Mouse (Mus musculus) lung, embryonic 14.5 days (tissue): ENCODE measurements around the gene Ppp4r4. TPM values are rescaled to one million over a fixed set of nuclear protein-coding genes. Genes with fewer than 3 reads are reported as not detected.

Experiments used
- ATAC-seq: fragments of 200-750 bp; cut with Nextera tagmentation; 2 replicates; pipeline ENCODE4 v1.8.0; 2017; ENCODE audit warnings: mild to moderate bottlenecking, moderate TSS enrichment, moderate library complexity; ENCODE audit not compliant: insufficient read depth
- DNase-seq: peaks from one replicate; pipeline ENCODE4 v3.0.0-alpha.2; 2015
- H3K27ac ChIP-seq: fragments of 300-500 bp; sonication (generic); 2 replicates; pipeline ENCODE4 v1.5.1; 2014; ENCODE audit warnings: low read depth, mild to moderate bottlenecking, moderate library complexity
- H3K27me3 ChIP-seq: fragments of 300-500 bp; sonication (generic); 2 replicates; pipeline ENCODE4 v1.6.1; 2014; ENCODE audit warnings: low read length, control low read depth; ENCODE audit not compliant: insufficient read depth
- H3K36me3 ChIP-seq: fragments of 300-500 bp; sonication (generic); 2 replicates; pipeline ENCODE4 v1.6.1; 2014; ENCODE audit warnings: control low read depth; ENCODE audit not compliant: insufficient read depth
- H3K4me1 ChIP-seq: fragments of 300-500 bp; sonication (generic); 2 replicates; pipeline ENCODE4 v1.6.1; 2014; ENCODE audit warnings: antibody characterized with exemption, control low read depth; ENCODE audit not compliant: insufficient read depth
- H3K4me2 ChIP-seq: fragments of 300-500 bp; sonication (generic); 2 replicates; pipeline ENCODE4 v1.6.1; 2014; ENCODE audit warnings: mild to moderate bottlenecking
- H3K4me3 ChIP-seq: fragments of 300-500 bp; sonication (generic); 2 replicates; pipeline ENCODE4 v1.5.1; 2014; ENCODE audit warnings: low read depth, low read length
- H3K9ac ChIP-seq: fragments of 300-500 bp; sonication (generic); 2 replicates; pipeline ENCODE4 v1.6.1; 2014
- H3K9me3 ChIP-seq: fragments of 300-500 bp; sonication (generic); 2 replicates; pipeline ENCODE4 v1.6.1; 2016; ENCODE audit warnings: low read depth, low read length, control low read depth
- CTCF ChIP-seq: IDR thresholded peaks from 2 replicates; pipeline ENCODE4 v1.5.1; 2016; ENCODE audit warnings: antibody characterized with exemption, low read depth
- WGBS: fragments of 180-500 bp; shearing (Covaris S2); extraction: QIAGEN DNeasy Blood & Tissue Kit; methylation state at CpG from one replicate; pipeline ENCODE4 v1.1.7; 2014; 5-methylcytosine and 5-hydroxymethylcytosine counted together
- polyA plus RNA-seq: library from polyadenylated mRNA; unstranded; fragments of >200 nt; fragmentation: Nextera tagmentation; extraction: Ambion mirVana; gene quantifications from 2 replicates; pipeline ENCODE4 v1.2.1, GENCODE M21; 2014

Gene Ppp4r4
- polyA plus RNA-seq, 1 experiment from 2014 or later = 1.6 TPM

GRCm38 (mm10) chr12:103492767-103493166, 39.3 kb upstream of the Ppp4r4 start:
- DNase-seq = peak; percentile 86
- H3K4me3 ChIP-seq = no peak overlapping the region
- no peaks in the 10 kb centered on the region for H3K4me1 ChIP-seq
- no peaks in the 10 kb centered on the region for H3K9me3 ChIP-seq
- H3K4me2 ChIP-seq = no peak overlapping the region
- no peak overlapping the region for H3K27ac ChIP-seq
- H3K9ac ChIP-seq = no peak overlapping the region
- 35% methylated on average over 5 of the region's 5 CpGs for WGBS
- TF ChIP-seq CTCF = peak; percentile 93
- ATAC-seq = peak; percentile 75; the same call in 1 of the 2 replicates
- H3K27me3 ChIP-seq = no peaks in the 10 kb centered on the region
- H3K36me3 ChIP-seq = no peaks in the 10 kb centered on the region

- Histone ChIP-seq H3K4me2 (no peak overlapping the region), H3K9ac (no peak overlapping the region), H3K4me1 (no peaks in the 10 kb centered on the region), H3K9me3 (no peaks in the 10 kb centered on the region), H3K36me3 (no peaks in the 10 kb centered on the region), H3K4me3 (no peak overlapping the region), H3K27me3 (no peaks in the 10 kb centered on the region), H3K27ac (no peak overlapping the region)
- DNase-seq = peak; percentile 48
- TF ChIP-seq CTCF = peak; percentile 69
- 24% methylated on average over 6 of the region's 6 CpGs for WGBS
- no peak for ATAC-seq
Observed at GRCm38 (mm10) chr12:103494486-103494885, 37.6 kb upstream of the Ppp4r4 start.

GRCm38 (mm10) chr12:103498768-103499167, 33.3 kb upstream of the Ppp4r4 start:
- Histone ChIP-seq H3K27ac (no peak overlapping the region), H3K4me1 (no peaks in the 10 kb centered on the region), H3K9me3 (no peaks in the 10 kb centered on the region), H3K27me3 (no peaks in the 10 kb centered on the region), H3K9ac (no peak overlapping the region), H3K36me3 (no peaks in the 10 kb centered on the region), H3K4me2 (no peak overlapping the region), H3K4me3 (no peak overlapping the region)
- TF ChIP-seq CTCF = no peak
- ATAC-seq = no peak
- 65% methylated on average over 5 of the region's 5 CpGs for WGBS
- DNase-seq = no peak

- Histone ChIP-seq H3K4me3 (no peak overlapping the region), H3K36me3 (no peaks in the 10 kb centered on the region), H3K9me3 (no peaks in the 10 kb centered on the region), H3K9ac (no peak overlapping the region), H3K27ac (no peak overlapping the region), H3K4me2 (no peak overlapping the region), H3K27me3 (no peaks in the 10 kb centered on the region), H3K4me1 (no peaks in the 10 kb centered on the region)
- no peak for ATAC-seq
- WGBS = 84% methylated on average over 2 of the region's 2 CpGs
- DNase-seq = no peak
- TF ChIP-seq CTCF = peak; percentile 20; the same call in 1 of the 2 replicates
Observed at GRCm38 (mm10) chr12:103499261-103499660, 32.8 kb upstream of the Ppp4r4 start.

GRCm38 (mm10) chr12:103503300-103503699, 28.8 kb upstream of the Ppp4r4 start:
- Histone ChIP-seq H3K9ac (no peak overlapping the region), H3K4me1 (no peaks in the 10 kb centered on the region), H3K27me3 (no peaks in the 10 kb centered on the region), H3K4me3 (no peak overlapping the region), H3K27ac (no peak overlapping the region), H3K36me3 (no peaks in the 10 kb centered on the region), H3K4me2 (no peak overlapping the region), H3K9me3 (no peaks in the 10 kb centered on the region)
- ATAC-seq = no peak
- no peak for DNase-seq
- TF ChIP-seq CTCF = no peak
- WGBS = 63% methylated on average over 3 of the region's 3 CpGs

- no peaks in the 10 kb centered on the region for H3K36me3 ChIP-seq
- H3K9me3 ChIP-seq = no peaks in the 10 kb centered on the region
- no peaks in the 10 kb centered on the region for H3K4me1 ChIP-seq
- DNase-seq = no peak
- 75% methylated on average over 3 of the region's 3 CpGs for WGBS
- H3K4me2 ChIP-seq = no peak overlapping the region
- no peak for TF ChIP-seq CTCF
- no peak overlapping the region for H3K27ac ChIP-seq
- no peak overlapping the region for H3K4me3 ChIP-seq
- no peak for ATAC-seq
- H3K9ac ChIP-seq = no peak overlapping the region
- H3K27me3 ChIP-seq = no peaks in the 10 kb centered on the region
Observed at GRCm38 (mm10) chr12:103504402-103504801, 27.7 kb upstream of the Ppp4r4 start.

GRCm38 (mm10) chr12:103508346-103508745, 23.7 kb upstream of the Ppp4r4 start:
- no peak overlapping the region for H3K27ac ChIP-seq
- WGBS = 50% methylated on average over 4 of the region's 4 CpGs
- no peak overlapping the region for H3K9ac ChIP-seq
- no peaks in the 10 kb centered on the region for H3K27me3 ChIP-seq
- H3K4me2 ChIP-seq = no peak overlapping the region
- no peaks in the 10 kb centered on the region for H3K4me1 ChIP-seq
- no peaks in the 10 kb centered on the region for H3K9me3 ChIP-seq
- H3K4me3 ChIP-seq = no peak overlapping the region
- no peak for TF ChIP-seq CTCF
- no peak for ATAC-seq
- DNase-seq = no peak
- no peaks in the 10 kb centered on the region for H3K36me3 ChIP-seq

- DNase-seq (no peak), ATAC-seq (no peak)
- TF ChIP-seq CTCF = no peak
- Histone ChIP-seq H3K36me3 (no peaks in the 10 kb centered on the region), H3K4me1 (no peaks in the 10 kb centered on the region), H3K27me3 (no peaks in the 10 kb centered on the region), H3K4me3 (no peak overlapping the region), H3K4me2 (no peak overlapping the region), H3K27ac (no peak overlapping the region), H3K9ac (no peak overlapping the region), H3K9me3 (no peaks in the 10 kb centered on the region)
- WGBS = 86% methylated on average over 8 of the region's 8 CpGs
Observed at GRCm38 (mm10) chr12:103509893-103510292, 22.2 kb upstream of the Ppp4r4 start.
